Mouse (Mus musculus) MEL (cell line): ENCODE measurements around the gene Dync2h1.

Experiments used
- CTCF ChIP-seq, 3 experiments: IDR thresholded peaks in 2 of 3; conservative IDR thresholded peaks in 1 of 3; 2 replicates each; pipeline ENCODE4 v1.5.1; 2011 to 2012; ENCODE audit warnings: low read length in 3 of 3, low read depth in 2 of 3, mild to moderate bottlenecking in 2 of 3, improper control_type of control experiment in 1 of 3, inconsistent platforms in 1 of 3, mixed read lengths in 1 of 3, moderate library complexity in 1 of 3; ENCODE audit not compliant: control insufficient read depth in 1 of 3, insufficient read depth in 1 of 3, poor library complexity in 1 of 3, severe bottlenecking in 1 of 3
- EP300 ChIP-seq, 2 experiments: IDR thresholded peaks; 2 replicates each; pipeline ENCODE4 v1.6.1; 2011; ENCODE audit warnings: improper control_type of control experiment in 2 of 2, low read length in 2 of 2, low read depth in 1 of 2, mild to moderate bottlenecking in 1 of 2
- MAFK ChIP-seq: IDR thresholded peaks from 2 replicates; pipeline ENCODE4 v1.6.1; 2011; ENCODE audit warnings: low read depth, mild to moderate bottlenecking, low read length, improper control_type of control experiment, borderline replicate concordance
- MAX ChIP-seq: IDR thresholded peaks from 2 replicates; pipeline ENCODE4 v1.6.1; 2011; ENCODE audit warnings: low read length, improper control_type of control experiment
- MYB ChIP-seq: IDR thresholded peaks from 2 replicates; pipeline ENCODE4 v1.6.1; 2011; ENCODE audit warnings: mild to moderate bottlenecking, low read depth, low read length, improper control_type of control experiment
- MYC ChIP-seq: IDR thresholded peaks from 2 replicates; pipeline ENCODE4 v1.6.1; 2011; ENCODE audit warnings: low read depth, mild to moderate bottlenecking, low read length, improper control_type of control experiment, moderate library complexity
- NELFE ChIP-seq: IDR thresholded peaks from 2 replicates; pipeline ENCODE4 v1.6.1; 2011; ENCODE audit warnings: low read depth, low read length, improper control_type of control experiment
- POLR2AphosphoS2 ChIP-seq: IDR thresholded peaks from 2 replicates; pipeline ENCODE4 v1.6.1; 2011; ENCODE audit warnings: low read length, improper control_type of control experiment
- RAD21 ChIP-seq: IDR thresholded peaks from 2 replicates; pipeline ENCODE4 v1.6.1; 2011; ENCODE audit warnings: mild to moderate bottlenecking, low read depth, low read length, improper control_type of control experiment
- TAL1 ChIP-seq: IDR thresholded peaks from 2 replicates; pipeline ENCODE4 v1.6.1; 2012; ENCODE audit warnings: mild to moderate bottlenecking, inconsistent platforms, low read length, moderate library complexity, mixed read lengths
- ZKSCAN1 ChIP-seq: IDR thresholded peaks from 2 replicates; pipeline ENCODE4 v1.6.1; 2012; ENCODE audit warnings: low read depth, mild to moderate bottlenecking, inconsistent platforms, low read length, improper control_type of control experiment, moderate library complexity

GRCm38 (mm10) chr9:7173756-7174155 lies 10.5 kb downstream of the Dync2h1 start:
- no peak for TF ChIP-seq CTCF (IDR thresholded peaks at IDR 0.05 in 2 of 3, conservative IDR thresholded peaks at IDR 0.05 in 1 of 3; ENCODE audit: control insufficient read depth in 1 of 3, insufficient read depth in 1 of 3, low read depth in 2 of 3, low read length in 3 of 3, poor library complexity in 1 of 3, severe bottlenecking in 1 of 3)
- no peak for TF ChIP-seq ZKSCAN1
- no peak for TF ChIP-seq NELFE
- TF ChIP-seq MAX: no peak
- no peak for TF ChIP-seq RAD21
- no peak for TF ChIP-seq MYC
- TF ChIP-seq MYB: no peak
- TF ChIP-seq MAFK: no peak
- TF ChIP-seq TAL1: no peak
- TF ChIP-seq POLR2AphosphoS2: no peak
- TF ChIP-seq EP300 (IDR thresholded peaks at IDR 0.05; ENCODE audit: low read depth in 1 of 2, low read length in 2 of 2): no peak
